Mouse (Mus musculus) kidney, embryonic 14.5 days (tissue): ENCODE results near the gene 1190005I06Rik. TPM values are rescaled to one million over a fixed set of nuclear protein-coding genes. Genes with fewer than 3 reads are reported as not detected.

Experiments
- ATAC-seq: fragments of 200-750 bp; cut with Nextera tagmentation; 2 replicates; pipeline ENCODE4 v1.8.0; 2017; ENCODE audit warnings: moderate number of reproducible peaks, mild to moderate bottlenecking, moderate TSS enrichment, moderate library complexity; ENCODE audit not compliant: low FRiP score, low TSS enrichment
- H3K27ac ChIP-seq: fragments of 300-500 bp; sonication (generic); 2 replicates; pipeline ENCODE4 v1.5.1; 2014; ENCODE audit warnings: low read depth, mild to moderate bottlenecking, low read length, moderate library complexity, mixed read lengths
- H3K27me3 ChIP-seq: fragments of 300-500 bp; sonication (generic); 2 replicates; pipeline ENCODE4 v1.6.1; 2014; ENCODE audit warnings: mild to moderate bottlenecking, low read length; ENCODE audit not compliant: control insufficient read depth, insufficient read depth
- H3K36me3 ChIP-seq: fragments of 300-500 bp; sonication (generic); 2 replicates; pipeline ENCODE4 v1.6.1; 2014; ENCODE audit warnings: low read length, mixed read lengths; ENCODE audit not compliant: control insufficient read depth, insufficient read depth
- H3K4me1 ChIP-seq: fragments of 300-500 bp; sonication (generic); 2 replicates; pipeline ENCODE4 v1.6.1; 2014; ENCODE audit warnings: low read length, mixed read lengths; ENCODE audit not compliant: control insufficient read depth, insufficient read depth
- H3K4me2 ChIP-seq: fragments of 300-500 bp; sonication (generic); replicated peaks from 2 replicates; pipeline ENCODE4 v1.6.1; 2014; ENCODE audit warnings: low read depth, mild to moderate bottlenecking, low read length
- H3K4me3 ChIP-seq: fragments of 300-500 bp; sonication (generic); 2 replicates; pipeline ENCODE4 v1.5.1; 2014; ENCODE audit warnings: mild to moderate bottlenecking, low read length
- H3K9ac ChIP-seq: fragments of 300-500 bp; sonication (generic); 2 replicates; pipeline ENCODE4 v1.6.1; 2014; ENCODE audit warnings: low read depth, mild to moderate bottlenecking, low read length, moderate library complexity
- H3K9me3 ChIP-seq: fragments of 300-500 bp; sonication (generic); 2 replicates; pipeline ENCODE4 v1.6.1; 2016; ENCODE audit warnings: low read length; ENCODE audit not compliant: control insufficient read depth
- WGBS: fragments of 180-500 bp; shearing (Covaris S2); extraction: QIAGEN DNeasy Blood & Tissue Kit; methylation state at CpG from one replicate; pipeline ENCODE4 v1.1.7; 2014; 5-methylcytosine and 5-hydroxymethylcytosine counted together
- polyA plus RNA-seq: library from polyadenylated mRNA; unstranded; fragments of >200 nt; fragmentation: Nextera tagmentation; extraction: Ambion mirVana; gene quantifications from 2 replicates; pipeline ENCODE4 v1.2.1, GENCODE M21; 2014

The 1190005I06Rik gene
- polyA plus RNA-seq, 1 experiment from 2014 or later, result 2.0 TPM

DNA sequence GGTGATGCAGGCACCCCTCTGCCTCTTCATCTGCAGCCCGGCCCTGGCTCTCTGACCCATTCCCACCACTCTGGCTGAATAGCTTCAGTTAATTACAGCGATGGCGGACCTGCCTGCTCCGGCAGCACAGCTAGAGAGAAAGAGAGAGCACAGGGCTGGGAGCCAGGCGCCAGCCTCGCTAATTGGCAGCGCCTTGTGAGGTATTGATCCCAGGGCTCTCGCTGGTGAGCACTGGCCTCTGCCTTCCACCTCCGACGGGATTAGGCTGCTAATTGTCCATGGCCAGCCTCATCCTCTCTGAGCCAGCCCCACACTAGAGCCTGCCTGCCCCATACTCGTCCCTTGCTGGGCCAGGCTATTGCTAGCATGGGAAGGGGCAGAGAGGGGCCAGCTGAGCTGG is 87.8 kb downstream of the 1190005I06Rik start:
- no peak overlapping the region for H3K4me2 ChIP-seq
- no peak overlapping the region for H3K27ac ChIP-seq
- no peak overlapping the region for H3K4me3 ChIP-seq
- no peak overlapping the region for H3K9ac ChIP-seq
- 41% methylated on average over 11 of the region's 11 CpGs for WGBS
- peaks cover 8% of the 10 kb centered on the region; the same call in 1 of the 2 replicates for H3K36me3 ChIP-seq
- H3K9me3 ChIP-seq, result no peaks in the 10 kb centered on the region
- H3K4me1 ChIP-seq, result peaks cover 76% of the 10 kb centered on the region
- no peak for ATAC-seq
- no peaks in the 10 kb centered on the region; the same call in 1 of the 2 replicates for H3K27me3 ChIP-seq

Other genes starting within 250 kb of the 1190005I06Rik start
- gene Gins2, start 58.3 kb downstream of the 1190005I06Rik start, polyA plus RNA-seq, result 118 and 145 TPM in 2 replicates
- 3.6 and 3.7 TPM in 2 replicates for gene Gm27021, start 20.4 kb upstream of the 1190005I06Rik start, polyA plus RNA-seq
- 968 and 1,059 TPM in 2 replicates for gene Cox4i1, start 20.6 kb upstream of the 1190005I06Rik start, polyA plus RNA-seq
- gene Emc8, start 20.9 kb upstream of the 1190005I06Rik start, polyA plus RNA-seq, result 297 and 328 TPM in 2 replicates
- 5.6 and 5.7 TPM in 2 replicates for gene Irf8, start 88.7 kb upstream of the 1190005I06Rik start, polyA plus RNA-seq